Mouse (Mus musculus) brain, embryonic 14.5 days (tissue): ENCODE measurements at regions not wholly inside any gene's neighbourhood (a gene's known extent, or its start where the extent isn't known, plus 50 kb on each side); places are given as distances from the start of the nearest gene placed in this dataset.

ENCODE experiments used
- DNase-seq: peaks from one replicate; pipeline ENCODE4 v3.0.0-alpha.2; 2011; ENCODE audit warnings: low read depth
- CTCF ChIP-seq: fragments of 200-500 bp; IDR thresholded peaks from 2 replicates; pipeline ENCODE4 v1.5.1; 2012; ENCODE audit warnings: inconsistent platforms, mild to moderate bottlenecking, moderate library complexity, borderline replicate concordance; ENCODE audit not compliant: insufficient read depth, insufficient read length; ENCODE audit errors: extremely low read depth
- POLR2A ChIP-seq: fragments of 200-500 bp; IDR thresholded peaks from 2 replicates; pipeline ENCODE4 v1.6.1; 2012; ENCODE audit warnings: mild to moderate bottlenecking, inconsistent platforms, borderline replicate concordance; ENCODE audit not compliant: poor library complexity, insufficient read depth, insufficient read length, severe bottlenecking; ENCODE audit errors: extremely low read depth

- TF ChIP-seq CTCF, result no peak
- no peak for TF ChIP-seq POLR2A
- DNase-seq, result peak; percentile 22
These were observed 57.5 kb upstream of the Fam241a start for GRCm38 (mm10) chr3:127953610-127954009.

- peak; percentile 90 for DNase-seq
- no peak for TF ChIP-seq POLR2A
- TF ChIP-seq CTCF, result peak; percentile 53; the same call in 1 of the 2 replicates
These were observed 52.9 kb upstream of the Fam241a start for GRCm38 (mm10) chr3:127948898-127949620.

GRCm38 (mm10) chr3:127948326-127948725 is 52.2 kb upstream of the Fam241a start:
- TF ChIP-seq CTCF, result no peak
- no peak for TF ChIP-seq POLR2A
- peak; percentile 8 for DNase-seq
